Mouse (Mus musculus): ENCODE measurements around the gene Ptrh1.

GRCm38 (mm10) chr2:32763353-32763752 lies 12.2 kb upstream of the Ptrh1 start:
- no peak for TF ChIP-seq ZNF384 (IDR thresholded peaks at IDR 0.05; ENCODE audit: low read depth, low read length)
- TF ChIP-seq HCFC1 (IDR thresholded peaks at IDR 0.05; ENCODE audit: borderline replicate concordance, insufficient read depth, low read length) = no peak
- TF ChIP-seq CHD2 (IDR thresholded peaks at IDR 0.05; ENCODE audit: low read depth, low read length) = no peak
